In genomic region chr13:62627071-62627470, GRCm38 (mm10) we compare ENCODE assay signal across 8 mouse cellular contexts. TPM values are rescaled to one million over a fixed set of nuclear protein-coding genes. Genes with fewer than 3 reads are reported as not detected.
DNase-seq lines count a peak whose midpoint lies in the region; ATAC-seq and TF ChIP-seq lines count a peak whose summit lies in the region.
"Not testable (repeated sequence)": the region's sequence is repeated elsewhere in the genome, so short reads cannot be mapped to it uniquely, and the experiment has no call there.

No protein-coding gene starts in this region.

- peak; percentile 38 for ATAC-seq in CD4-positive, CD25-positive, alpha-beta regulatory T cell, adult 4 months
- ATAC-seq in heart, postnatal 0 days (ENCODE audit: insufficient read depth, low read depth); liver, embryonic 13.5 days (ENCODE audit: low read depth); stomach, postnatal 0 days (ENCODE audit: low FRiP score, low TSS enrichment): not testable (repeated sequence)

- peak; percentile 42 for DNase-seq in adipocyte (ENCODE audit: low spot score)
- DNase-seq in embryo, embryonic 10 days (ENCODE audit: low spot score): peak; percentile 56
- DNase-seq in heart, postnatal 0 days (ENCODE audit: low spot score): peak; percentile 9
- peak; percentile 37 for DNase-seq in kidney, postnatal 14 days
- DNase-seq in liver, embryonic 13.5 days: peak; percentile 5
- peak; percentile 24 for DNase-seq in neural tube, embryonic 10.5 days (ENCODE audit: extremely low spot score, low spot score)
- peak; percentile 41 for DNase-seq in stomach, postnatal 0 days (ENCODE audit: low spot score)

- TF ChIP-seq CTCF in heart, postnatal 0 days (IDR thresholded peaks at IDR 0.05; ENCODE audit: low read depth): peak; percentile 69
- TF ChIP-seq CTCF in stomach, postnatal 0 days (IDR thresholded peaks at IDR 0.05; ENCODE audit: low read depth): peak; percentile 78

- not testable (repeated sequence) for H3K9ac ChIP-seq in heart, postnatal 0 days (replicated peaks; ENCODE audit: low read depth, low read length); liver, embryonic 13.5 days; stomach, postnatal 0 days (ENCODE audit: low read length)

- TF ChIP-seq EP300 in heart, postnatal 0 days (IDR thresholded peaks at IDR 0.05; ENCODE audit: low read depth); stomach, postnatal 0 days (optimal IDR thresholded peaks at IDR 0.05): not testable (repeated sequence)

- H3K36me3 ChIP-seq in heart, postnatal 0 days (replicated peaks; ENCODE audit: control insufficient read depth, insufficient read depth, low read length); liver, embryonic 13.5 days; stomach, postnatal 0 days (ENCODE audit: control insufficient read depth, insufficient read depth, low read length): not testable (repeated sequence)

- H3K27me3 ChIP-seq in heart, postnatal 0 days (ENCODE audit: control insufficient read depth, insufficient read depth, low read length); liver, embryonic 13.5 days; stomach, postnatal 0 days (ENCODE audit: control insufficient read depth, insufficient read depth, low read length): not testable (repeated sequence)

- not testable (repeated sequence) for H3K4me1 ChIP-seq in heart, postnatal 0 days (ENCODE audit: control insufficient read depth, insufficient read depth); liver, embryonic 13.5 days (replicated peaks); stomach, postnatal 0 days (replicated peaks; ENCODE audit: control insufficient read depth, insufficient read depth)

- H3K27ac ChIP-seq in heart, postnatal 0 days (ENCODE audit: low read depth); liver, embryonic 13.5 days; stomach, postnatal 0 days (replicated peaks): not testable (repeated sequence)

- WGBS in heart, postnatal 0 days: 37% methylated on average over 1 of the region's 1 CpGs
- WGBS in liver, embryonic 13.5 days (ENCODE audit: insufficient replicate concordance): 31% methylated on average over 1 of the region's 1 CpGs
- 33% methylated on average over 1 of the region's 1 CpGs for WGBS in stomach, postnatal 0 days

- H3K9me3 ChIP-seq in heart, postnatal 0 days (replicated peaks; ENCODE audit: control insufficient read depth, low read length); liver, embryonic 13.5 days (replicated peaks); stomach, postnatal 0 days (ENCODE audit: control insufficient read depth, low read length): not testable (repeated sequence)

- H3K4me2 ChIP-seq in heart, postnatal 0 days (ENCODE audit: low read depth, low read length); liver, embryonic 13.5 days; stomach, postnatal 0 days (replicated peaks; ENCODE audit: low read depth): not testable (repeated sequence)

- H3K4me3 ChIP-seq in heart, postnatal 0 days (ENCODE audit: low read depth, low read length); liver, embryonic 13.5 days (replicated peaks); stomach, postnatal 0 days (ENCODE audit: low read depth, low read length): not testable (repeated sequence)

RNA-seq across cellular contexts. Expression of gene 6720489N17Rik, which starts 3.1 kb away (rescaled TPM):
- polyA plus RNA-seq in CD4-positive, CD25-positive, alpha-beta regulatory T cell, adult 4 months (2017; shearing (Covaris generic)): 1 to 10 TPM; 2.3 to 3.3 TPM
- total RNA-seq in heart, postnatal 0 days (2014; rRNA removed; ENCODE audit: low replicate concordance): 3.3 and 3.6 TPM in 2 replicates
- 4.1 and 4.9 TPM in 2 replicates for polyA plus RNA-seq in heart, postnatal 0 days (2015; fragmentation: Nextera tagmentation; extraction: Ambion mirVana)
- 3.0 and 3.1 TPM in 2 replicates for polyA plus RNA-seq in liver, embryonic 13.5 days (2015; fragmentation: Nextera tagmentation; extraction: Ambion mirVana)
- polyA plus RNA-seq in stomach, postnatal 0 days (2015; fragmentation: Nextera tagmentation; extraction: Ambion mirVana): 3.5 and 4.0 TPM in 2 replicates

RNA-seq across cellular contexts. Expression of gene Zfp934, which starts 56.1 kb away (rescaled TPM):
- polyA plus RNA-seq in CD4-positive, CD25-positive, alpha-beta regulatory T cell, adult 4 months (2017; shearing (Covaris generic)): 10 to 100 TPM; 10.4 to 11.3 TPM
- total RNA-seq in heart, postnatal 0 days (2014; rRNA removed; ENCODE audit: low replicate concordance): 4.9 and 7.0 TPM in 2 replicates
- polyA plus RNA-seq in heart, postnatal 0 days (2015; fragmentation: Nextera tagmentation; extraction: Ambion mirVana): 6.6 and 7.4 TPM in 2 replicates
- polyA plus RNA-seq in liver, embryonic 13.5 days (2015; fragmentation: Nextera tagmentation; extraction: Ambion mirVana): 6.1 and 7.0 TPM in 2 replicates
- 4.7 and 5.4 TPM in 2 replicates for polyA plus RNA-seq in stomach, postnatal 0 days (2015; fragmentation: Nextera tagmentation; extraction: Ambion mirVana)

Comparison
In these comparisons a context has a peak if more than half of its experiments do, and no peak if none do; other contexts are left out.
1. DNase-seq: peak in every context shown above with its lines; median percentile 56 in embryo, embryonic 10 days; 42 in adipocyte; 41 in stomach, postnatal 0 days; 37 in kidney, postnatal 14 days; 24 in neural tube, embryonic 10.5 days; 9 in heart, postnatal 0 days; 5 in liver, embryonic 13.5 days.